50 mouse cellular contexts compared by ENCODE assay signal in genomic region chr12:55004396-55004795, GRCm38 (mm10). TPM values are rescaled to one million over a fixed set of nuclear protein-coding genes. Genes with fewer than 3 reads are reported as not detected.
"Had no signal": no experiment of that assay in that cellular context is flagged by ENCODE, and none has a peak within 500 bp of the region (broad histone marks: within the 10 kb centered on the region; RNA-seq: fewer than 3 reads in every experiment).

No protein-coding gene starts in this region.

- H3K4me2 ChIP-seq: heart, embryonic 13.5 days; heart, embryonic 15.5 days; hindbrain, embryonic 12.5 days; hindbrain, embryonic 13.5 days; hindbrain, embryonic 14.5 days; hindbrain, embryonic 15.5 days; intestine, embryonic 15.5 days; kidney, embryonic 15.5 days had no signal

- H3K27me3 ChIP-seq: heart, embryonic 13.5 days; heart, embryonic 15.5 days; hindbrain, embryonic 12.5 days; hindbrain, embryonic 13.5 days; hindbrain, embryonic 15.5 days; intestine, embryonic 15.5 days; kidney, embryonic 15.5 days had no signal

- ATAC-seq: hindbrain, embryonic 16.5 days; hindbrain, postnatal 0 days; inflammation-experienced regulatory T-cells, adult 6 months; intestine, embryonic 15.5 days; intestine, embryonic 16.5 days; intestine, postnatal 0 days had no signal

- H3K36me3 ChIP-seq: heart, embryonic 13.5 days; heart, embryonic 15.5 days; hindbrain, embryonic 10.5 days; hindbrain, embryonic 12.5 days; hindbrain, embryonic 13.5 days; hindbrain, embryonic 15.5 days; intestine, embryonic 15.5 days; kidney, embryonic 15.5 days had no signal

- H3K4me3 ChIP-seq: heart, embryonic 13.5 days; heart, embryonic 15.5 days; hindbrain, embryonic 10.5 days; hindbrain, embryonic 12.5 days; hindbrain, embryonic 13.5 days; hindbrain, embryonic 15.5 days; intestine, embryonic 15.5 days; kidney, embryonic 15.5 days; layer of hippocampus, adult 2 months; left cerebral cortex, adult 2 months had no signal

- H3K9ac ChIP-seq: heart, embryonic 13.5 days; heart, embryonic 15.5 days; hindbrain, embryonic 12.5 days; hindbrain, embryonic 13.5 days; hindbrain, embryonic 14.5 days; hindbrain, embryonic 15.5 days; intestine, embryonic 15.5 days; kidney, embryonic 15.5 days had no signal

- H3K4me1 ChIP-seq: heart, embryonic 13.5 days; heart, embryonic 15.5 days; hindbrain, embryonic 10.5 days; hindbrain, embryonic 12.5 days; hindbrain, embryonic 13.5 days; hindbrain, embryonic 15.5 days; intestine, embryonic 15.5 days had no signal

- H3K9me3 ChIP-seq: heart, embryonic 15.5 days; hindbrain, embryonic 12.5 days; hindbrain, embryonic 13.5 days; hindbrain, embryonic 15.5 days; intestine, embryonic 15.5 days had no signal

- H3K27ac ChIP-seq: heart, embryonic 13.5 days; heart, embryonic 15.5 days; hindbrain, embryonic 10.5 days; hindbrain, embryonic 12.5 days; hindbrain, embryonic 13.5 days; hindbrain, embryonic 14.5 days; hindbrain, embryonic 15.5 days; hindbrain, postnatal 0 days; intestine, embryonic 15.5 days; kidney, embryonic 15.5 days; kidney, postnatal 0 days; layer of hippocampus, adult 2 months; left cerebral cortex, adult 2 months had no signal

- DNase-seq: heart, postnatal 10 days; heart, postnatal 14 days; heart, postnatal 36 days; heart, postnatal 4 days; kidney, adult 11 months; kidney, adult 18-20 months; kidney, adult 2 months; kidney, adult 8-10 months; kidney, adult 9 months; kidney, postnatal 10 days; kidney, postnatal 14 days; kidney, postnatal 25 days; kidney, postnatal 36 days; kidney, postnatal 4 days; layer of hippocampus, adult 9-11 months; layer of hippocampus, postnatal 36 days had no signal

RNA-seq across cellular contexts. Expression of gene Gm20403, which starts 18.1 kb away (rescaled TPM):
- total RNA-seq: heart, postnatal 10 days; heart, postnatal 14 days; heart, postnatal 25 days; heart, postnatal 36 days; heart, postnatal 4 days; hematopoietic stem cell, adult 5-6 weeks; hindbrain, postnatal 0 days; layer of hippocampus, adult 18-20 months; layer of hippocampus, adult 2 months; layer of hippocampus, adult 8-10 months; layer of hippocampus, postnatal 10 days; layer of hippocampus, postnatal 14 days; layer of hippocampus, postnatal 25 days; layer of hippocampus, postnatal 36 days; left cerebral cortex, adult 18-20 months; left cerebral cortex, adult 2 months; left cerebral cortex, adult 8-10 months had no signal
- polyA plus RNA-seq: heart, embryonic 13.5 days; heart, embryonic 14.5 days; heart, embryonic 15.5 days; heart, embryonic 16.5 days; heart, postnatal 0 days; hindbrain, embryonic 10.5 days; hindbrain, embryonic 11.5 days; hindbrain, embryonic 12.5 days; hindbrain, embryonic 13.5 days; hindbrain, embryonic 14.5 days; hindbrain, embryonic 15.5 days; hindbrain, embryonic 16.5 days; hindbrain, postnatal 0 days; inflammation-experienced regulatory T-cells, adult 6 months; intestine, embryonic 14.5 days; intestine, embryonic 15.5 days; intestine, embryonic 16.5 days; intestine, postnatal 0 days; kidney, adult 2 months; kidney, embryonic 14.5 days; kidney, embryonic 15.5 days; kidney, embryonic 16.5 days; kidney, postnatal 0 days; large intestine, adult 2 months had no signal
